Mouse (Mus musculus): Measurements from ENCODE around the gene Trcg1.

Trcg1 gene

GRCm38 (mm10) chr9:57295666-57296065 lies 59.3 kb downstream of the Trcg1 start:
- DNase-seq (ENCODE audit: low read depth, low spot score) = no peak

GRCm38 (mm10) chr9:57296277-57296676 lies 59.9 kb downstream of the Trcg1 start:
- no peak for DNase-seq (ENCODE audit: low read depth, low spot score)

GRCm38 (mm10) chr9:57297938-57298337 lies 61.6 kb downstream of the Trcg1 start:
- DNase-seq (ENCODE audit: low read depth, low spot score) = no peak

Measured in A20 (cell line).